Mouse (Mus musculus) kidney, adult 2 months (tissue): ENCODE measurements at regions not wholly inside any gene's neighbourhood (a gene's known extent, or its start where the extent isn't known, plus 50 kb on each side); places are given as distances from the start of the nearest gene placed in this dataset.

Experiments used
- DNase-seq: peaks from one replicate; pipeline ENCODE4 v3.0.0; 2021
- H3K27ac ChIP-seq: fragments of 200-500 bp; 2 replicates; pipeline ENCODE4 v1.5.1; 2012; ENCODE audit warnings: low read depth, low read length, control low read depth, inconsistent platforms; ENCODE audit not compliant: insufficient read depth
- H3K27me3 ChIP-seq: fragments of 200-500 bp; replicated peaks from 2 replicates; pipeline ENCODE4 v1.6.1; 2012; ENCODE audit warnings: mild to moderate bottlenecking, moderate library complexity, low read length, inconsistent platforms; ENCODE audit not compliant: control insufficient read depth, insufficient read depth
- H3K36me3 ChIP-seq: fragments of 200-500 bp; 2 replicates; pipeline ENCODE4 v1.6.1; 2012; ENCODE audit warnings: mild to moderate bottlenecking, moderate library complexity, low read length, inconsistent platforms; ENCODE audit not compliant: control insufficient read depth, insufficient read depth
- H3K4me1 ChIP-seq: fragments of 200-500 bp; 2 replicates; pipeline ENCODE4 v1.6.1; 2011; ENCODE audit warnings: low read length; ENCODE audit not compliant: control insufficient read depth, insufficient read depth
- H3K4me3 ChIP-seq: fragments of 200-500 bp; 2 replicates; pipeline ENCODE4 v1.5.1; 2011; ENCODE audit warnings: mild to moderate bottlenecking, low read depth, low read length, control low read depth; ENCODE audit not compliant: insufficient read depth
- CTCF ChIP-seq: fragments of 200-500 bp; conservative IDR thresholded peaks from 2 replicates; pipeline ENCODE4 v1.5.1; 2011; ENCODE audit warnings: low read depth, mild to moderate bottlenecking, control low read depth, low read length, moderate library complexity, mixed read lengths; ENCODE audit not compliant: insufficient read depth, insufficient read length
- POLR2A ChIP-seq: fragments of 200-500 bp; IDR thresholded peaks from one replicate; pipeline ENCODE4 v1.6.1; 2011; ENCODE audit warnings: low read depth, low read length, control low read depth
- WGBS: fragments of 180-500 bp; shearing (Covaris S2); methylation state at CpG from one replicate; pipeline ENCODE4 v1.1.7; 2018; 5-methylcytosine and 5-hydroxymethylcytosine counted together

- DNase-seq = no peak
- Histone ChIP-seq H3K27ac (no peak overlapping the region), H3K36me3 (no peaks in the 10 kb centered on the region), H3K4me3 (no peak overlapping the region), H3K27me3 (no peaks in the 10 kb centered on the region), H3K4me1 (peaks cover 6% of the 10 kb centered on the region; the same call in 1 of the 2 replicates)
- TF ChIP-seq CTCF (no peak), POLR2A (no peak)
- WGBS = 93% methylated on average over 1 of the region's 1 CpGs
Observed at GRCm38 (mm10) chr8:128269546-128269945, 88.9 kb upstream of the Nrp1 start.

- TF ChIP-seq POLR2A (no peak), CTCF (no peak)
- Histone ChIP-seq H3K4me3 (no peak overlapping the region), H3K4me1 (peaks cover 6% of the 10 kb centered on the region; the same call in 1 of the 2 replicates), H3K27ac (no peak overlapping the region), H3K36me3 (no peaks in the 10 kb centered on the region), H3K27me3 (no peaks in the 10 kb centered on the region)
- DNase-seq = peak; percentile 38
- WGBS = 45% methylated on average over 3 of the region's 3 CpGs
Observed at GRCm38 (mm10) chr8:128272866-128273344, 85.5 kb upstream of the Nrp1 start.

- WGBS = 93% methylated on average over 1 of the region's 1 CpGs
- Histone ChIP-seq H3K27me3 (no peaks in the 10 kb centered on the region), H3K4me1 (peaks cover 6% of the 10 kb centered on the region; the same call in 1 of the 2 replicates), H3K36me3 (no peaks in the 10 kb centered on the region), H3K4me3 (no peak overlapping the region), H3K27ac (no peak overlapping the region)
- TF ChIP-seq POLR2A (no peak), CTCF (no peak)
- no peak for DNase-seq
Observed at GRCm38 (mm10) chr8:128276475-128276874, 81.9 kb upstream of the Nrp1 start.

- no peak overlapping the region for H3K4me3 ChIP-seq
- 75% methylated on average over 3 of the region's 3 CpGs for WGBS
- H3K27me3 ChIP-seq = no peaks in the 10 kb centered on the region
- no peaks in the 10 kb centered on the region for H3K36me3 ChIP-seq
- DNase-seq = no peak
- no peaks in the 10 kb centered on the region for H3K4me1 ChIP-seq
- TF ChIP-seq POLR2A (no peak), CTCF (no peak)
- no peak overlapping the region for H3K27ac ChIP-seq
Observed at GRCm38 (mm10) chr8:128282802-128283201, 75.6 kb upstream of the Nrp1 start.

GRCm38 (mm10) chr8:128283365-128283764 is 75.0 kb upstream of the Nrp1 start:
- DNase-seq = no peak
- H3K4me1 ChIP-seq = no peaks in the 10 kb centered on the region
- H3K4me3 ChIP-seq = no peak overlapping the region
- H3K27ac ChIP-seq = no peak overlapping the region
- no peaks in the 10 kb centered on the region for H3K27me3 ChIP-seq
- 91% methylated on average over 2 of the region's 2 CpGs for WGBS
- H3K36me3 ChIP-seq = no peaks in the 10 kb centered on the region
- TF ChIP-seq CTCF (no peak), POLR2A (no peak)

GRCm38 (mm10) chr8:128284816-128285215 is 73.6 kb upstream of the Nrp1 start:
- Histone ChIP-seq H3K4me1 (no peaks in the 10 kb centered on the region), H3K4me3 (no peak overlapping the region), H3K36me3 (no peaks in the 10 kb centered on the region), H3K27me3 (no peaks in the 10 kb centered on the region), H3K27ac (no peak overlapping the region)
- no peak for DNase-seq
- TF ChIP-seq POLR2A (no peak), CTCF (no peak)
- WGBS = 50% methylated on average over 3 of the region's 3 CpGs

- TF ChIP-seq POLR2A (no peak), CTCF (no peak)
- WGBS = 51% methylated on average over 4 of the region's 4 CpGs
- Histone ChIP-seq H3K4me1 (no peaks in the 10 kb centered on the region), H3K36me3 (no peaks in the 10 kb centered on the region), H3K27ac (no peak overlapping the region), H3K4me3 (no peak overlapping the region), H3K27me3 (no peaks in the 10 kb centered on the region)
- DNase-seq = peak; percentile 62
Observed at GRCm38 (mm10) chr8:128290076-128290475, 68.3 kb upstream of the Nrp1 start.

GRCm38 (mm10) chr8:128292394-128292793 is 66.0 kb upstream of the Nrp1 start:
- TF ChIP-seq CTCF = no peak
- H3K4me1 ChIP-seq = no peaks in the 10 kb centered on the region
- H3K4me3 ChIP-seq = no peak overlapping the region
- no peak for DNase-seq
- no peak overlapping the region for H3K27ac ChIP-seq
- no peaks in the 10 kb centered on the region for H3K36me3 ChIP-seq
- H3K27me3 ChIP-seq = no peaks in the 10 kb centered on the region
- WGBS = 88% methylated on average over 6 of the region's 6 CpGs
